Mouse (Mus musculus): ENCODE results near the gene Ruvbl2.
"Not testable (repeated sequence)": the region's sequence is repeated elsewhere in the genome, so short reads cannot be mapped to it uniquely, and the experiment has no call there.

Ruvbl2 gene

GRCm38 (mm10) chr7:45466283-45467089, 28.6 kb upstream of the Ruvbl2 start, which contains the start of gene Bax:
Gene Bax (minus strand): TSS chr7:45466898.
- Histone ChIP-seq H3K27me3 (ENCODE audit: control insufficient read depth, insufficient read depth, low read length, poor library complexity, severe bottlenecking) (no peaks in the 10 kb centered on the region), H3K36me3 (ENCODE audit: control insufficient read depth, insufficient read depth, low read length, poor library complexity, severe bottlenecking) (peaks cover 1% of the 10 kb centered on the region; the same call in 1 of the 2 replicates)
- DNase-seq (ENCODE audit: low read depth, low spot score) = peak; percentile 97

DNA sequence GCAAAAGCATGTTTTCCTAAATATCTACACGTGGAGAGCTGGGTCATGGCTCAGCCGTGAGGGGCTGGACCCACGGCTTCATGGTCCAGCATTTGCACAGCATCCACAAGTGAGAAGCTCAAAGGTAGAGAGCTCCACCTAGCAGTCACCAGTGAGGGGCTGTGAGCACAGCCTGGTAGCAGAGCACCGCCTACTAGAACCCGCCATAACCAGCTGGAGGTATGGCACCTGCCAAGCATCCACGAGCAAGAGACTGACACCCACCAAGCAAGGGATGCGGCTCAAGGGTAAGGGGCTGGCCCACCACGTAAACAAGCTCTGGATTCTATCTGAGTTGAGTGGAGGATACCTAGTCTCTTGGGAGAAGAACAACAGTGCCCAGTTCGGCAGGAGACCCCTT, 27.7 kb upstream of the Ruvbl2 start:
- DNase-seq (ENCODE audit: low read depth, low spot score) = no peak
- H3K27me3 ChIP-seq (ENCODE audit: control insufficient read depth, insufficient read depth, low read length, poor library complexity, severe bottlenecking) = no peaks in the 10 kb centered on the region
- H3K36me3 ChIP-seq (ENCODE audit: control insufficient read depth, insufficient read depth, low read length, poor library complexity, severe bottlenecking) = peaks cover 1% of the 10 kb centered on the region; the same call in 1 of the 2 replicates

GRCm38 (mm10) chr7:45465112-45465511, 27.2 kb upstream of the Ruvbl2 start:
- no peaks in the 10 kb centered on the region for H3K27me3 ChIP-seq (ENCODE audit: control insufficient read depth, insufficient read depth, low read length, poor library complexity, severe bottlenecking)
- H3K36me3 ChIP-seq (ENCODE audit: control insufficient read depth, insufficient read depth, low read length, poor library complexity, severe bottlenecking) = peaks cover 1% of the 10 kb centered on the region; the same call in 1 of the 2 replicates
- DNase-seq (ENCODE audit: low read depth, low spot score) = no peak

- DNase-seq (ENCODE audit: low read depth, low spot score) = no peak
- H3K36me3 ChIP-seq (ENCODE audit: control insufficient read depth, insufficient read depth, low read length, poor library complexity, severe bottlenecking) = peaks cover 1% of the 10 kb centered on the region; the same call in 1 of the 2 replicates
- no peaks in the 10 kb centered on the region for H3K27me3 ChIP-seq (ENCODE audit: control insufficient read depth, insufficient read depth, low read length, poor library complexity, severe bottlenecking)
Observed at GRCm38 (mm10) chr7:45463987-45464778, 26.3 kb upstream of the Ruvbl2 start.

GRCm38 (mm10) chr7:45462868-45463267, 25.0 kb upstream of the Ruvbl2 start:
- not testable (repeated sequence) for H3K27me3 ChIP-seq (ENCODE audit: control insufficient read depth, insufficient read depth, low read length, poor library complexity, severe bottlenecking); DNase-seq (ENCODE audit: low read depth, low spot score); H3K36me3 ChIP-seq (ENCODE audit: control insufficient read depth, insufficient read depth, low read length, poor library complexity, severe bottlenecking)

- no peaks in the 10 kb centered on the region for H3K27me3 ChIP-seq (ENCODE audit: control insufficient read depth, insufficient read depth, low read length, poor library complexity, severe bottlenecking)
- peaks cover 9% of the 10 kb centered on the region for H3K36me3 ChIP-seq (ENCODE audit: control insufficient read depth, insufficient read depth, low read length, poor library complexity, severe bottlenecking)
- DNase-seq (ENCODE audit: low read depth, low spot score) = no peak
Observed at GRCm38 (mm10) chr7:45462325-45462724, 24.4 kb upstream of the Ruvbl2 start.

GRCm38 (mm10) chr7:45461781-45462180, 23.9 kb upstream of the Ruvbl2 start:
- no peak for DNase-seq (ENCODE audit: low read depth, low spot score)
- H3K27me3 ChIP-seq (ENCODE audit: control insufficient read depth, insufficient read depth, low read length, poor library complexity, severe bottlenecking) = no peaks in the 10 kb centered on the region
- H3K36me3 ChIP-seq (ENCODE audit: control insufficient read depth, insufficient read depth, low read length, poor library complexity, severe bottlenecking) = peaks cover 11% of the 10 kb centered on the region

- peaks cover 11% of the 10 kb centered on the region for H3K36me3 ChIP-seq (ENCODE audit: control insufficient read depth, insufficient read depth, low read length, poor library complexity, severe bottlenecking)
- DNase-seq (ENCODE audit: low read depth, low spot score) = no peak
Observed at GRCm38 (mm10) chr7:45461326-45461725, 23.4 kb upstream of the Ruvbl2 start.

DNA sequence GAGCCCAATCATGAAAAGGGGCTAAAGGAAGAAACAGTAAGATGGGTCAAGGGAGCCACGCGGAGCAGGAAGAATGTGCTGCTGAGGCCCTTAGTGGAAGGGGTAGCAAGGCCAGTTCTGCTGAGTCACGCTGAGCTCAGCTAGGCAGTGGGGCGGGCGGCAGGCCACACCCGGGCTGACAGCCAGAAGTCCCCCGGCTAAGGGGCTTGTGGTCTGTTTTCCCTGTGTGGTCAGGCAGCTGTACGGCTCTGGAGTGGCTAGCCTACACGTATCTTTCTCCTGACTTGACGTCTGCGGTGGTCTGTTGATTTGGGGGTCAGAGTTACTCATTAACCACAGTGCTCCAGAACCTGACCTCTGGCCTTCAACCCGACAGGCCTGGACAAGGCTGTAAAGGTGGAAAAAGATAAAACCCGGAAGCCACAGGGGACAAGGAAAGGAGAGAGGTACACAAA, 23.0 kb upstream of the Ruvbl2 start:
- no peak for DNase-seq (ENCODE audit: low read depth, low spot score)
- no peaks in the 10 kb centered on the region for H3K27me3 ChIP-seq (ENCODE audit: control insufficient read depth, insufficient read depth, low read length, poor library complexity, severe bottlenecking)
- peaks cover 11% of the 10 kb centered on the region for H3K36me3 ChIP-seq (ENCODE audit: control insufficient read depth, insufficient read depth, low read length, poor library complexity, severe bottlenecking)

More at GRCm38 (mm10) chr7:45461326-45461725, 23.4 kb upstream of the Ruvbl2 start:
- H3K27me3 ChIP-seq (ENCODE audit: control insufficient read depth, insufficient read depth, low read length, poor library complexity, severe bottlenecking) = no peaks in the 10 kb centered on the region

DNA sequence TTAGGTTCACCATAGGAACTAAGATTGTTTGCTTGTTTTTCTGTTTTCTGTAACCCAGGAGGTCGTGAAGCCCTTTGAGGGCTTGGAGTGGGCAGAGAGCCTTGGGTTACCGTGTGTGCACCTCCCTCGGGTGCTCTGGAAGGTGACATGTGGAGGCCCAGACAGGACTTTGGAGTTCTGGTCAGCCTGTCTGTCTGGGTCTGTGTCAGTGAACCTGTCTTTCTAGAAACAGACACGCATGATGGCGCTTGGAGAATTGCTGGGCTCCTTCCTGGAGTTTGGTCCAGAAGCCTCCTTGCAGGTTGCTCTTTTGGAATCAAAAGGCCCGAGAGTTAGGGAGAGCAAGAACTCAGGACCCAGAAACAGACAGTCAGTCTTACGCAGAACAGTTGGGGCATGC, 22.5 kb upstream of the Ruvbl2 start:
- H3K36me3 ChIP-seq (ENCODE audit: control insufficient read depth, insufficient read depth, low read length, poor library complexity, severe bottlenecking) = peaks cover 11% of the 10 kb centered on the region
- H3K27me3 ChIP-seq (ENCODE audit: control insufficient read depth, insufficient read depth, low read length, poor library complexity, severe bottlenecking) = no peaks in the 10 kb centered on the region
- no peak for DNase-seq (ENCODE audit: low read depth, low spot score)

DNA sequence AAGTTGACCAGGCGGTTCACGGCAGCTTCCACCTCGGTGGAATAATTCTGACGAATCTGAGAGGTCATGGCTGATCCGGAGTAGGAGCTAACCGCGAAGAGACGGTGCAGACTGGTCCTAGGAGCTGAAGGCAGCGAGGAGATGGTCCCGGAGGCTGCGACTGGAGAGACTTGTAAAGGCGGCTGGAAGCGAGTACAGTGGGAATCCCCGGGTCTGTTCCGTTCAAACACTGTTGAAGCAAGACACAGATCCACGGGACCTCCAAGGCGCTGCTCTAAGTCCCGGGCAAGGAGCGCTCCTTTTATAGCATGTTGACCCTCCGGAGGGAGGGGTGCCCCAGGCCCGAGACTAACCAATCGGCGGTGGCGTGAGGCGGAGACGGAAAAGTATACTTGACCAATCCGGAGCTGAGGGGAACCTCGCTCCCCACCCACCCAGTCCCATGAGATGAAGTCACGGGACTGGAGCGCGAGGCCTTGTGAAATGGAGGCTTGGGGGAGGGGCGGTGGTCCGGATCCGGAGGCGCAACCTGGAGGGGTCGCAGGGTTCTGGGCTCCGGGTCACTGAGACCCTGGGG, 21.8 kb upstream of the Ruvbl2 start, which contains the start of gene Ftl1:
TSS of gene Ftl1 (minus strand) at position 321 of the 577 bp plus-strand sequence.
- H3K36me3 ChIP-seq (ENCODE audit: control insufficient read depth, insufficient read depth, low read length, poor library complexity, severe bottlenecking); H3K27me3 ChIP-seq (ENCODE audit: control insufficient read depth, insufficient read depth, low read length, poor library complexity, severe bottlenecking): not testable (repeated sequence)
- DNase-seq (ENCODE audit: low read depth, low spot score) = peak; percentile 99

- Histone ChIP-seq H3K27me3 (ENCODE audit: control insufficient read depth, insufficient read depth, low read length, poor library complexity, severe bottlenecking) (no peaks in the 10 kb centered on the region), H3K36me3 (ENCODE audit: control insufficient read depth, insufficient read depth, low read length, poor library complexity, severe bottlenecking) (peaks cover 10% of the 10 kb centered on the region)
- peak; percentile 81 for DNase-seq (ENCODE audit: low read depth, low spot score)
Observed at GRCm38 (mm10) chr7:45458748-45459563, 21.1 kb upstream of the Ruvbl2 start.

DNA sequence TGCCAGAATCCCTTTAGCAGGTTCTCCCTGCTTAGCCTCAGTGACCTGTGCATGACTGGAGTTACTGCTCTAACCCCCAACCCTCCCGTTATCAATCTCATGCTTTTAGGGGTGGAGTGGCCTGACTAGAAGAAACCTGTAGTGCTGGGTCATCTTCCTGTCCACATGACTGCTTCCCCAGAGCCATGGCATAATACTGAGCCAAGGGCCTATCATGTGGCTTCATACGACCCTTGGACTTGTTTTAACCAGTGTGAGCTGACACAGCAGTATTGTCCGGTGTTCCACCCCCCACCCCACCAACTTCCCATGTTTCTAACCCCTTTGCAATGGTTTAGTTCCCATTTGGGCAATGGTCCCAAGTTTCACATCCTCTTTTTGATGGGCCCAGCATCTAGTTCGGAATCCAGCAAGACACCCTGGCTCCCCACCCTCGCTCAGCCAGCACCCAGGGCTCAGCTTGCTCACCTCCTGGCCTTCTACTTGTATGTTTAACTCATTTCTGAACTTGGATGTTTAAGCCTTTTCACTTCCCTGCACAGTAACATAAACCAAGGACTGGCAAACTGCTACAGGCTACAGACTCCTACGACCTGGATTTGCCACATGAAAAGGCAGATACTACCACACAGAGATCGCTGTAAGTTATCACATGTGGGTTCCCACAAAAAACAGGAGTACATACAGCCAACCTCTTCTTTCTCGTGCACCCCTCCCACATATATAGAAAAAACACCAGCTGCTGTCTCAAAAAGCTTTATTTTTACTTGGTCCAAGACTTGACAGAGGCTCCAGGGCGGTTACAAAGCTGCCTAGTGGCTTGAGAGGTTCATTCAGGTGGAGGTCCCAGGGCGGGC, 19.5 kb upstream of the Ruvbl2 start:
- no peaks in the 10 kb centered on the region for H3K27me3 ChIP-seq (ENCODE audit: control insufficient read depth, insufficient read depth, low read length, poor library complexity, severe bottlenecking)
- peaks cover 10% of the 10 kb centered on the region for H3K36me3 ChIP-seq (ENCODE audit: control insufficient read depth, insufficient read depth, low read length, poor library complexity, severe bottlenecking)
- peak; percentile 68 for DNase-seq (ENCODE audit: low read depth, low spot score)
